Mouse (Mus musculus) thymus, adult 18-20 months (tissue): ENCODE measurements around the gene Lemd1.
"Not testable (repeated sequence)": the region's sequence is repeated elsewhere in the genome, so short reads cannot be mapped to it uniquely, and the experiment has no call there.

Experiments
- DNase-seq, 2 experiments: peaks; one replicate each; pipeline ENCODE4 v3.0.0; 2022; ENCODE audit warnings: mixed read lengths in 2 of 2

Lemd1 gene

GRCm38 (mm10) chr1:132191093-132191785 is at the start of gene Lemd1, which contains the start of gene AC124108.1:
Lemd1 (plus strand) TSS chr1:132191431.
AC124108.1 (plus strand) TSS chr1:132191457.
- no peak for DNase-seq

GRCm38 (mm10) chr1:132141753-132142152 is 49.5 kb upstream of the Lemd1 start:
- no peak for DNase-seq

- no peak for DNase-seq
These were observed 48.2 kb upstream of the Lemd1 start for GRCm38 (mm10) chr1:132143079-132143478.

GRCm38 (mm10) chr1:132143730-132144129 is 47.5 kb upstream of the Lemd1 start:
- DNase-seq = no peak

- DNase-seq = no peak
These were observed 47.0 kb upstream of the Lemd1 start for GRCm38 (mm10) chr1:132144223-132144622.

- DNase-seq = no peak
These were observed 46.4 kb upstream of the Lemd1 start for GRCm38 (mm10) chr1:132144837-132145236.

GRCm38 (mm10) chr1:132145973-132146685 is 45.1 kb upstream of the Lemd1 start:
- DNase-seq = no peak

GRCm38 (mm10) chr1:132149410-132149809 is 41.8 kb upstream of the Lemd1 start:
- no peak for DNase-seq

- no peak for DNase-seq
These were observed 41.1 kb upstream of the Lemd1 start for GRCm38 (mm10) chr1:132150171-132150570.

- DNase-seq = no peak
These were observed 40.2 kb upstream of the Lemd1 start for GRCm38 (mm10) chr1:132150817-132151601.

- DNase-seq = no peak
These were observed 39.3 kb upstream of the Lemd1 start for GRCm38 (mm10) chr1:132151908-132152307.

GRCm38 (mm10) chr1:132153086-132153690 is 38.0 kb upstream of the Lemd1 start:
- no peak for DNase-seq

GRCm38 (mm10) chr1:132153691-132154090 is 37.5 kb upstream of the Lemd1 start:
- DNase-seq = no peak

- peak; percentile 53 to 60 for DNase-seq
These were observed 35.5 kb upstream of the Lemd1 start for GRCm38 (mm10) chr1:132155737-132156136.

GRCm38 (mm10) chr1:132157016-132157781 is 34.0 kb upstream of the Lemd1 start:
- DNase-seq = peak; percentile 26 to 42

- no peak for DNase-seq
These were observed 33.4 kb upstream of the Lemd1 start for GRCm38 (mm10) chr1:132157808-132158207.

GRCm38 (mm10) chr1:132158741-132159140 is 32.5 kb upstream of the Lemd1 start:
- no peak for DNase-seq

GRCm38 (mm10) chr1:132159681-132160080 is 31.6 kb upstream of the Lemd1 start:
- no peak for DNase-seq

- no peak for DNase-seq
These were observed 29.9 kb upstream of the Lemd1 start for GRCm38 (mm10) chr1:132161211-132161880.

GRCm38 (mm10) chr1:132162618-132163017 is 28.6 kb upstream of the Lemd1 start:
- not testable (repeated sequence) for DNase-seq

- no peak for DNase-seq
These were observed 26.3 kb upstream of the Lemd1 start for GRCm38 (mm10) chr1:132164780-132165518.
